Mouse (Mus musculus): ENCODE results near the gene Pds5b.
"Not testable (repeated sequence)": the region's sequence is repeated elsewhere in the genome, so short reads cannot be mapped to it uniquely, and the experiment has no call there.

Gene Pds5b

GRCm38 (mm10) chr5:150673153-150673835 is at the start of gene Pds5b:
Gene Pds5b (plus strand): TSS chr5:150673739.
- Histone ChIP-seq H3K27me3 (ENCODE audit: insufficient read depth, low read length) (peaks cover 9% of the 10 kb centered on the region), H3K36me3 (ENCODE audit: insufficient read depth, low read length) (no peaks in the 10 kb centered on the region), H3K4me3 (replicated peaks; ENCODE audit: low read length) (peak within 1 kb of the TSS; percentile 88), H3K4me1 (replicated peaks; ENCODE audit: low read depth, low read length) (peaks cover 22% of the 10 kb centered on the region), H3K9me3 (ENCODE audit: low read length) (no peaks in the 10 kb centered on the region)
- TF ChIP-seq POU5F1 (IDR thresholded peaks at IDR 0.05; ENCODE audit: borderline replicate concordance, low read length) (no peak), NANOG (IDR thresholded peaks at IDR 0.05; ENCODE audit: borderline replicate concordance, low read length) (no peak), CTCF (conservative IDR thresholded peaks at IDR 0.05; ENCODE audit: low read length) (no peak)

- Histone ChIP-seq H3K4me3 (replicated peaks; ENCODE audit: low read length) (no peak overlapping the region), H3K36me3 (ENCODE audit: insufficient read depth, low read length) (peaks cover 33% of the 10 kb centered on the region), H3K9me3 (ENCODE audit: low read length) (no peaks in the 10 kb centered on the region), H3K4me1 (replicated peaks; ENCODE audit: low read depth, low read length) (no peaks in the 10 kb centered on the region), H3K27me3 (ENCODE audit: insufficient read depth, low read length) (no peaks in the 10 kb centered on the region)
- no peak for TF ChIP-seq NANOG (IDR thresholded peaks at IDR 0.05; ENCODE audit: borderline replicate concordance, low read length)
- TF ChIP-seq CTCF (conservative IDR thresholded peaks at IDR 0.05; ENCODE audit: low read length) = no peak
- no peak for TF ChIP-seq POU5F1 (IDR thresholded peaks at IDR 0.05; ENCODE audit: borderline replicate concordance, low read length)
Observed at GRCm38 (mm10) chr5:150625528-150625927, 48.0 kb upstream of the Pds5b start.

GRCm38 (mm10) chr5:150629272-150629671 is 44.3 kb upstream of the Pds5b start:
- TF ChIP-seq NANOG (IDR thresholded peaks at IDR 0.05; ENCODE audit: borderline replicate concordance, low read length) (no peak), CTCF (conservative IDR thresholded peaks at IDR 0.05; ENCODE audit: low read length) (no peak), POU5F1 (IDR thresholded peaks at IDR 0.05; ENCODE audit: borderline replicate concordance, low read length) (no peak)
- Histone ChIP-seq H3K27me3 (ENCODE audit: insufficient read depth, low read length) (no peaks in the 10 kb centered on the region), H3K4me1 (replicated peaks; ENCODE audit: low read depth, low read length) (no peaks in the 10 kb centered on the region), H3K4me3 (replicated peaks; ENCODE audit: low read length) (no peak overlapping the region), H3K36me3 (ENCODE audit: insufficient read depth, low read length) (peaks cover 27% of the 10 kb centered on the region), H3K9me3 (ENCODE audit: low read length) (no peaks in the 10 kb centered on the region)

GRCm38 (mm10) chr5:150629692-150630091 is 43.8 kb upstream of the Pds5b start:
- TF ChIP-seq CTCF (conservative IDR thresholded peaks at IDR 0.05; ENCODE audit: low read length) (no peak), NANOG (IDR thresholded peaks at IDR 0.05; ENCODE audit: borderline replicate concordance, low read length) (no peak), POU5F1 (IDR thresholded peaks at IDR 0.05; ENCODE audit: borderline replicate concordance, low read length) (no peak)
- H3K9me3 ChIP-seq (ENCODE audit: low read length) = no peaks in the 10 kb centered on the region
- no peaks in the 10 kb centered on the region for H3K27me3 ChIP-seq (ENCODE audit: insufficient read depth, low read length)
- H3K36me3 ChIP-seq (ENCODE audit: insufficient read depth, low read length) = peaks cover 29% of the 10 kb centered on the region
- H3K4me1 ChIP-seq (replicated peaks; ENCODE audit: low read depth, low read length) = no peaks in the 10 kb centered on the region
- H3K4me3 ChIP-seq (replicated peaks; ENCODE audit: low read length) = no peak overlapping the region

- Histone ChIP-seq H3K9me3 (ENCODE audit: low read length) (no peaks in the 10 kb centered on the region), H3K36me3 (ENCODE audit: insufficient read depth, low read length) (peaks cover 84% of the 10 kb centered on the region), H3K4me3 (replicated peaks; ENCODE audit: low read length) (no peak overlapping the region), H3K27me3 (ENCODE audit: insufficient read depth, low read length) (no peaks in the 10 kb centered on the region), H3K4me1 (replicated peaks; ENCODE audit: low read depth, low read length) (no peaks in the 10 kb centered on the region)
- no peak for TF ChIP-seq CTCF (conservative IDR thresholded peaks at IDR 0.05; ENCODE audit: low read length)
- TF ChIP-seq NANOG (IDR thresholded peaks at IDR 0.05; ENCODE audit: borderline replicate concordance, low read length) = no peak
- no peak for TF ChIP-seq POU5F1 (IDR thresholded peaks at IDR 0.05; ENCODE audit: borderline replicate concordance, low read length)
Observed at GRCm38 (mm10) chr5:150641440-150641839, 32.1 kb upstream of the Pds5b start.

- H3K27me3 ChIP-seq (ENCODE audit: insufficient read depth, low read length); H3K9me3 ChIP-seq (ENCODE audit: low read length); H3K4me3 ChIP-seq (replicated peaks; ENCODE audit: low read length); H3K4me1 ChIP-seq (replicated peaks; ENCODE audit: low read depth, low read length): not testable (repeated sequence)
- peaks cover 85% of the 10 kb centered on the region for H3K36me3 ChIP-seq (ENCODE audit: insufficient read depth, low read length)
- peak; percentile 18 for TF ChIP-seq CTCF (conservative IDR thresholded peaks at IDR 0.05; ENCODE audit: low read length)
Observed at GRCm38 (mm10) chr5:150643390-150643789, 30.1 kb upstream of the Pds5b start.

- Histone ChIP-seq H3K4me3 (replicated peaks; ENCODE audit: low read length) (no peak overlapping the region), H3K27me3 (ENCODE audit: insufficient read depth, low read length) (no peaks in the 10 kb centered on the region), H3K9me3 (ENCODE audit: low read length) (no peaks in the 10 kb centered on the region), H3K4me1 (replicated peaks; ENCODE audit: low read depth, low read length) (no peaks in the 10 kb centered on the region), H3K36me3 (ENCODE audit: insufficient read depth, low read length) (peaks cover 94% of the 10 kb centered on the region)
- TF ChIP-seq NANOG (IDR thresholded peaks at IDR 0.05; ENCODE audit: borderline replicate concordance, low read length) = no peak
- TF ChIP-seq CTCF (conservative IDR thresholded peaks at IDR 0.05; ENCODE audit: low read length) = no peak
- TF ChIP-seq POU5F1 (IDR thresholded peaks at IDR 0.05; ENCODE audit: borderline replicate concordance, low read length) = no peak
Observed at GRCm38 (mm10) chr5:150644926-150645325, 28.6 kb upstream of the Pds5b start.

GRCm38 (mm10) chr5:150652578-150652977 is 21.0 kb upstream of the Pds5b start:
- H3K36me3 ChIP-seq (ENCODE audit: insufficient read depth, low read length) = peaks cover 70% of the 10 kb centered on the region
- TF ChIP-seq NANOG (IDR thresholded peaks at IDR 0.05; ENCODE audit: borderline replicate concordance, low read length) (no peak), POU5F1 (IDR thresholded peaks at IDR 0.05; ENCODE audit: borderline replicate concordance, low read length) (no peak), CTCF (conservative IDR thresholded peaks at IDR 0.05; ENCODE audit: low read length) (no peak)
- no peaks in the 10 kb centered on the region for H3K27me3 ChIP-seq (ENCODE audit: insufficient read depth, low read length)
- H3K9me3 ChIP-seq (ENCODE audit: low read length) = no peaks in the 10 kb centered on the region
- H3K4me3 ChIP-seq (replicated peaks; ENCODE audit: low read length) = no peak overlapping the region
- peaks cover 8% of the 10 kb centered on the region; the same call in 1 of the 2 replicates for H3K4me1 ChIP-seq (replicated peaks; ENCODE audit: low read depth, low read length)

- Histone ChIP-seq H3K27me3 (ENCODE audit: insufficient read depth, low read length) (no peaks in the 10 kb centered on the region), H3K9me3 (ENCODE audit: low read length) (no peaks in the 10 kb centered on the region), H3K4me1 (replicated peaks; ENCODE audit: low read depth, low read length) (peaks cover 23% of the 10 kb centered on the region), H3K36me3 (ENCODE audit: insufficient read depth, low read length) (peaks cover 64% of the 10 kb centered on the region), H3K4me3 (replicated peaks; ENCODE audit: low read length) (no peak overlapping the region)
- TF ChIP-seq NANOG (IDR thresholded peaks at IDR 0.05; ENCODE audit: borderline replicate concordance, low read length) = no peak
- no peak for TF ChIP-seq CTCF (conservative IDR thresholded peaks at IDR 0.05; ENCODE audit: low read length)
- TF ChIP-seq POU5F1 (IDR thresholded peaks at IDR 0.05; ENCODE audit: borderline replicate concordance, low read length) = no peak
Observed at GRCm38 (mm10) chr5:150654548-150654947, 19.0 kb upstream of the Pds5b start.

GRCm38 (mm10) chr5:150659425-150659824 is 14.1 kb upstream of the Pds5b start:
- not testable (repeated sequence) for H3K9me3 ChIP-seq (ENCODE audit: low read length); H3K27me3 ChIP-seq (ENCODE audit: insufficient read depth, low read length); H3K4me3 ChIP-seq (replicated peaks; ENCODE audit: low read length)
- peaks cover 64% of the 10 kb centered on the region for H3K36me3 ChIP-seq (ENCODE audit: insufficient read depth, low read length)
- peaks cover 61% of the 10 kb centered on the region for H3K4me1 ChIP-seq (replicated peaks; ENCODE audit: low read depth, low read length)

GRCm38 (mm10) chr5:150660296-150660695 is 13.2 kb upstream of the Pds5b start:
- H3K4me1 ChIP-seq (replicated peaks; ENCODE audit: low read depth, low read length) = peaks cover 60% of the 10 kb centered on the region
- H3K4me3 ChIP-seq (replicated peaks; ENCODE audit: low read length); H3K9me3 ChIP-seq (ENCODE audit: low read length); H3K27me3 ChIP-seq (ENCODE audit: insufficient read depth, low read length): not testable (repeated sequence)
- H3K36me3 ChIP-seq (ENCODE audit: insufficient read depth, low read length) = peaks cover 56% of the 10 kb centered on the region

- H3K27me3 ChIP-seq (ENCODE audit: insufficient read depth, low read length); H3K9me3 ChIP-seq (ENCODE audit: low read length): not testable (repeated sequence)
- H3K4me1 ChIP-seq (replicated peaks; ENCODE audit: low read depth, low read length) = peaks cover 47% of the 10 kb centered on the region
- peaks cover 30% of the 10 kb centered on the region for H3K36me3 ChIP-seq (ENCODE audit: insufficient read depth, low read length)
- H3K4me3 ChIP-seq (replicated peaks; ENCODE audit: low read length) = peak overlapping the region; percentile 99
Observed at GRCm38 (mm10) chr5:150663926-150664325, 9.6 kb upstream of the Pds5b start.
